Mouse (Mus musculus) MEL (cell line): ENCODE measurements around the gene Kansl1. TPM values are rescaled to one million over a fixed set of nuclear protein-coding genes. Genes with fewer than 3 reads are reported as not detected.

Experiments used
- DNase-seq: peaks from one replicate; pipeline ENCODE4 v3.0.0; 2011; ENCODE audit warnings: low read depth, low spot score
- H3K27ac ChIP-seq: 2 replicates; pipeline ENCODE4 v1.5.1; 2012; ENCODE audit warnings: low read depth, mild to moderate bottlenecking, control low read depth, low read length, moderate library complexity; ENCODE audit not compliant: control insufficient read depth
- H3K27me3 ChIP-seq, 2 experiments: fragments of 150-350 bp in 1 of 2; sonication (generic) in 1 of 2; 2 replicates each; pipeline ENCODE4 v1.6.1; 2012; ENCODE audit warnings: low read length in 2 of 2, mild to moderate bottlenecking in 2 of 2, improper control_type of control experiment in 1 of 2, moderate library complexity in 1 of 2; ENCODE audit not compliant: insufficient read depth in 2 of 2, control insufficient read depth in 1 of 2
- H3K36me3 ChIP-seq, 2 experiments: 2 replicates each; pipeline ENCODE4 v1.6.1; 2012 to 2014; ENCODE audit warnings: low read length in 2 of 2, improper control_type of control experiment in 1 of 2, inconsistent platforms in 1 of 2, mild to moderate bottlenecking in 1 of 2; ENCODE audit not compliant: insufficient read depth in 2 of 2, control insufficient read depth in 1 of 2
- H3K4me1 ChIP-seq, 2 experiments: fragments of 150-350 bp in 1 of 2; sonication (generic) in 1 of 2; 2 replicates each; pipeline ENCODE4 v1.6.1; 2012; ENCODE audit warnings: low read length in 2 of 2, improper control_type of control experiment in 1 of 2, mild to moderate bottlenecking in 1 of 2; ENCODE audit not compliant: insufficient read depth in 2 of 2, control insufficient read depth in 1 of 2
- H3K4me3 ChIP-seq, 2 experiments: fragments of 150-350 bp in 1 of 2; sonication (generic) in 1 of 2; 2 replicates each; pipeline ENCODE4 v1.5.1; 2012; ENCODE audit warnings: low read depth in 2 of 2, low read length in 2 of 2, mild to moderate bottlenecking in 2 of 2, moderate library complexity in 2 of 2, control low read depth in 1 of 2, improper control_type of control experiment in 1 of 2; ENCODE audit not compliant: control insufficient read depth in 1 of 2, insufficient read depth in 1 of 2
- H3K79me2 ChIP-seq: 2 replicates; pipeline ENCODE4 v1.6.1; 2012; ENCODE audit warnings: mild to moderate bottlenecking, low read length, moderate library complexity; ENCODE audit not compliant: control insufficient read depth, poor library complexity, insufficient read depth
- H3K9ac ChIP-seq: 2 replicates; pipeline ENCODE4 v1.6.1; 2012; ENCODE audit warnings: low read depth, mild to moderate bottlenecking, control low read depth, low read length, moderate library complexity; ENCODE audit not compliant: control insufficient read depth, poor library complexity, severe bottlenecking
- H3K9me3 ChIP-seq: fragments of 150-350 bp; sonication (generic); replicated peaks from 2 replicates; pipeline ENCODE4 v1.6.1; 2012; ENCODE audit warnings: mild to moderate bottlenecking, low read length, improper control_type of control experiment, moderate library complexity; ENCODE audit not compliant: insufficient read depth
- BHLHE40 ChIP-seq: IDR thresholded peaks from 2 replicates; pipeline ENCODE4 v1.6.1; 2012; ENCODE audit warnings: low read depth, mild to moderate bottlenecking, inconsistent platforms, low read length, improper control_type of control experiment, borderline replicate concordance
- CHD2 ChIP-seq: IDR thresholded peaks from 2 replicates; pipeline ENCODE4 v1.6.1; 2011; ENCODE audit warnings: low read length, improper control_type of control experiment
- E2F4 ChIP-seq: IDR thresholded peaks from 2 replicates; pipeline ENCODE4 v1.6.1; 2011; ENCODE audit warnings: low read depth, low read length, improper control_type of control experiment, borderline replicate concordance
- ELF1 ChIP-seq: IDR thresholded peaks from 2 replicates; pipeline ENCODE4 v1.6.1; 2014; ENCODE audit warnings: low read depth, mild to moderate bottlenecking, inconsistent platforms, low read length, improper control_type of control experiment, moderate library complexity
- EP300 ChIP-seq, 2 experiments: IDR thresholded peaks; 2 replicates each; pipeline ENCODE4 v1.6.1; 2011; ENCODE audit warnings: improper control_type of control experiment in 2 of 2, low read length in 2 of 2, low read depth in 1 of 2, mild to moderate bottlenecking in 1 of 2
- JUND ChIP-seq: IDR thresholded peaks from 2 replicates; pipeline ENCODE4 v1.6.1; 2011; ENCODE audit warnings: low read depth, mild to moderate bottlenecking, improper control_type of control experiment, low read length
- MAFK ChIP-seq: IDR thresholded peaks from 2 replicates; pipeline ENCODE4 v1.6.1; 2011; ENCODE audit warnings: low read depth, mild to moderate bottlenecking, low read length, improper control_type of control experiment, borderline replicate concordance
- MAX ChIP-seq: IDR thresholded peaks from 2 replicates; pipeline ENCODE4 v1.6.1; 2011; ENCODE audit warnings: low read length, improper control_type of control experiment
- MAZ ChIP-seq: IDR thresholded peaks from 2 replicates; pipeline ENCODE4 v1.6.1; 2012; ENCODE audit warnings: low read depth, mild to moderate bottlenecking, inconsistent platforms, low read length, improper control_type of control experiment
- MYC ChIP-seq: IDR thresholded peaks from 2 replicates; pipeline ENCODE4 v1.6.1; 2011; ENCODE audit warnings: low read depth, mild to moderate bottlenecking, low read length, improper control_type of control experiment, moderate library complexity
- NELFE ChIP-seq: IDR thresholded peaks from 2 replicates; pipeline ENCODE4 v1.6.1; 2011; ENCODE audit warnings: low read depth, low read length, improper control_type of control experiment
- POLR2AphosphoS2 ChIP-seq: IDR thresholded peaks from 2 replicates; pipeline ENCODE4 v1.6.1; 2011; ENCODE audit warnings: low read length, improper control_type of control experiment
- RAD21 ChIP-seq: IDR thresholded peaks from 2 replicates; pipeline ENCODE4 v1.6.1; 2011; ENCODE audit warnings: mild to moderate bottlenecking, low read depth, low read length, improper control_type of control experiment
- RCOR1 ChIP-seq: IDR thresholded peaks from 2 replicates; pipeline ENCODE4 v1.6.1; 2012; ENCODE audit warnings: low read depth, mild to moderate bottlenecking, inconsistent platforms, low read length, improper control_type of control experiment
- TBP ChIP-seq: IDR thresholded peaks from 2 replicates; pipeline ENCODE4 v1.8.0; 2011; ENCODE audit warnings: low read depth, low read length, improper control_type of control experiment
- UBTF ChIP-seq: IDR thresholded peaks from 2 replicates; pipeline ENCODE4 v1.6.1; 2012; ENCODE audit warnings: low read depth, mild to moderate bottlenecking, inconsistent platforms, low read length, improper control_type of control experiment, moderate library complexity, borderline replicate concordance; ENCODE audit not compliant: insufficient read depth
- USF2 ChIP-seq, 2 experiments: IDR thresholded peaks; 2 replicates each; pipeline ENCODE4 v1.6.1; 2011 to 2012; ENCODE audit warnings: improper control_type of control experiment in 2 of 2, low read length in 2 of 2, borderline replicate concordance in 1 of 2, inconsistent platforms in 1 of 2, low read depth in 1 of 2, mild to moderate bottlenecking in 1 of 2; ENCODE audit not compliant: insufficient read depth in 1 of 2
- polyA plus RNA-seq, 2 experiments: library from polyadenylated mRNA; stranded (reverse) in 1 of 2; unstranded in 1 of 2; fragments of >175 nt in 1 of 2; fragments of >200 nt in 1 of 2; gene quantifications; 2 replicates each; pipeline versions ENCODE4 v1.2.1 to v1.2.4; 2012; ENCODE audit warnings: low replicate concordance in 2 of 2, low read depth in 1 of 2; ENCODE audit not compliant: insufficient read length in 2 of 2, insufficient read depth in 1 of 2, missing spikeins in 1 of 2
- total RNA-seq: library from RNA; depleted of rRNA; stranded (reverse); fragments of 300-350 nt; gene quantifications from 2 replicates; pipeline ENCODE4 v1.2.3, GENCODE M21; 2012

Kansl1 gene
- total and polyA plus RNA-seq, 3 experiments = 14.9 to 76.3 (median 56.4) TPM

- Histone ChIP-seq H3K36me3 (peaks cover 0 to 5% of the 10 kb centered on the region in 2 experiments; a peak in 2 of 4 replicates), H3K9ac (no peak overlapping the region), H3K79me2 (no peaks in the 10 kb centered on the region), H3K4me1 (peaks cover 5 to 25% of the 10 kb centered on the region in 2 experiments; a peak in 3 of 4 replicates), H3K9me3 (no peaks in the 10 kb centered on the region), H3K4me3 (no peak overlapping the region), H3K27me3 (no peaks in the 10 kb centered on the region), H3K27ac (no peak overlapping the region)
- TF ChIP-seq RAD21 (no peak), POLR2AphosphoS2 (no peak), RCOR1 (0 out of 2 replicates have a peak, but pooled peaks have one; percentile 25), EP300 (IDR thresholded peaks at IDR 0.05; ENCODE audit: low read depth in 1 of 2, low read length in 2 of 2) (peak in 1 of 2 experiments; percentile 30; a peak in 1 of 4 replicates), MAX (no peak), TBP (0 out of 2 replicates have a peak, but pooled peaks have one; percentile 24), USF2 (IDR thresholded peaks at IDR 0.05; ENCODE audit: borderline replicate concordance in 1 of 2, insufficient read depth in 1 of 2, low read depth in 1 of 2, low read length in 2 of 2) (no peak)
- DNase-seq = peak; percentile 59
Measured at GRCm38 (mm10) chr11:104317631-104318030, 151.0 kb downstream of the Kansl1 start.

- H3K27ac ChIP-seq = no peak overlapping the region
- no peaks in the 10 kb centered on the region for H3K9me3 ChIP-seq
- peaks cover 5 to 25% of the 10 kb centered on the region in 2 experiments; a peak in 3 of 4 replicates for H3K4me1 ChIP-seq
- H3K27me3 ChIP-seq = no peaks in the 10 kb centered on the region
- no peak overlapping the region for H3K9ac ChIP-seq
- no peaks in the 10 kb centered on the region for H3K79me2 ChIP-seq
- TF ChIP-seq MYC = no peak
- no peak for TF ChIP-seq NELFE
- no peak for TF ChIP-seq E2F4
- no peak for TF ChIP-seq MAX
- no peak for TF ChIP-seq MAZ
- no peak for TF ChIP-seq CHD2
- TF ChIP-seq ELF1 = no peak
- TF ChIP-seq UBTF = no peak
- TF ChIP-seq BHLHE40 = no peak
- no peak for TF ChIP-seq JUND
- TF ChIP-seq MAFK = no peak
- no peak for TF ChIP-seq EP300 (IDR thresholded peaks at IDR 0.05; ENCODE audit: low read depth in 1 of 2, low read length in 2 of 2)
- no peak for TF ChIP-seq RCOR1
- H3K36me3 ChIP-seq = peaks cover 0 to 5% of the 10 kb centered on the region in 2 experiments; a peak in 2 of 4 replicates
- no peak for DNase-seq
- H3K4me3 ChIP-seq = no peak overlapping the region
Measured at GRCm38 (mm10) chr11:104316685-104317400, 151.8 kb downstream of the Kansl1 start.
